Mouse (Mus musculus): ENCODE data around the gene Slc12a8.

GRCm38 (mm10) chr16:33693553-33693952, 176.4 kb downstream of the Slc12a8 start:
- TF ChIP-seq CTCF (IDR thresholded peaks at IDR 0.05; ENCODE audit: control insufficient read depth, insufficient read depth, low read length) (no peak), POLR2A (IDR thresholded peaks at IDR 0.05; ENCODE audit: borderline replicate concordance, control insufficient read depth, low read depth, low read length) (no peak)

All from bone marrow, adult 2 months (tissue).